Mouse (Mus musculus): ENCODE results near the gene Dgcr2. TPM values are rescaled to one million over a fixed set of nuclear protein-coding genes. Genes with fewer than 3 reads are reported as not detected.

Dgcr2 gene
- polyA plus RNA-seq, 1 experiment from 2014 or later = 21.3 TPM

GRCm38 (mm10) chr16:17871248-17871647 is 27.1 kb downstream of the Dgcr2 start:
- Histone ChIP-seq H3K27ac (ENCODE audit: low read length) (no peak overlapping the region), H3K4me2 (ENCODE audit: low read depth, low read length) (peak overlapping the region; percentile 32), H3K36me3 (ENCODE audit: control insufficient read depth, insufficient read depth) (peaks cover 6% of the 10 kb centered on the region), H3K4me3 (ENCODE audit: low read depth, low read length) (no peak overlapping the region), H3K27me3 (ENCODE audit: control insufficient read depth, insufficient read depth, low read depth, low read length) (no peaks in the 10 kb centered on the region), H3K4me1 (ENCODE audit: control insufficient read depth, low read depth, low read length) (peaks cover 30% of the 10 kb centered on the region), H3K9ac (ENCODE audit: low read depth, low read length) (no peak overlapping the region), H3K9me3 (replicated peaks; ENCODE audit: control insufficient read depth, low read length) (no peaks in the 10 kb centered on the region)
- 32% methylated on average over 5 of the region's 5 CpGs for WGBS (ENCODE audit: insufficient replicate concordance)
- peak; percentile 77 for ATAC-seq (ENCODE audit: low read depth)

DNA sequence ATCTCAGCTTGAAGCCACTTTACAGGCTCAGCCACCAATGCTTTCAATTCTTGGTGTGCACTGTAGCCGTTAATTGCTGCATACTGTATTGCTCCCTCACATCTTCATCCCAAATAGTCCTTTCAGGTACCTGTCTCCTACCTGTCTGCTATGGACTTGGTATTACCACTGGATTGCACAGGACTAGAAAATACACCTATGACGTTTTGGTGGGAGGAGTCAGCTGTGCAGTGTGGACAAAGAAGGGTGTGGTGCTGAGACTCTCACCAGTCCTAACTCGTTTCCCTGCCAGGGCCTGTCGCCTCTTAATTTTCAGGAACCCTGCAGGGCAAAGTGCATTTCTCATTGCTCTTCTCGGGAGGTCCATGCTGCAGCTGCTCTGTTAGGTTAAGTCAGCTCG is 32.6 kb downstream of the Dgcr2 start:
- peaks cover 1% of the 10 kb centered on the region for H3K4me1 ChIP-seq (ENCODE audit: control insufficient read depth, low read depth, low read length)
- 49% methylated on average over 6 of the region's 6 CpGs for WGBS (ENCODE audit: insufficient replicate concordance)
- no peak for ATAC-seq (ENCODE audit: low read depth)
- H3K4me3 ChIP-seq (ENCODE audit: low read depth, low read length) = no peak overlapping the region
- no peaks in the 10 kb centered on the region for H3K27me3 ChIP-seq (ENCODE audit: control insufficient read depth, insufficient read depth, low read depth, low read length)
- H3K9ac ChIP-seq (ENCODE audit: low read depth, low read length) = no peak overlapping the region
- H3K27ac ChIP-seq (ENCODE audit: low read length) = no peak overlapping the region
- H3K4me2 ChIP-seq (ENCODE audit: low read depth, low read length) = no peak overlapping the region
- no peaks in the 10 kb centered on the region for H3K36me3 ChIP-seq (ENCODE audit: control insufficient read depth, insufficient read depth)
- H3K9me3 ChIP-seq (replicated peaks; ENCODE audit: control insufficient read depth, low read length) = no peaks in the 10 kb centered on the region

GRCm38 (mm10) chr16:17865293-17865692 is 33.1 kb downstream of the Dgcr2 start:
- ATAC-seq (ENCODE audit: low read depth) = no peak
- 43% methylated on average over 2 of the region's 2 CpGs for WGBS (ENCODE audit: insufficient replicate concordance)
- H3K4me2 ChIP-seq (ENCODE audit: low read depth, low read length) = no peak overlapping the region
- no peaks in the 10 kb centered on the region for H3K36me3 ChIP-seq (ENCODE audit: control insufficient read depth, insufficient read depth)
- no peak overlapping the region for H3K9ac ChIP-seq (ENCODE audit: low read depth, low read length)
- no peak overlapping the region for H3K27ac ChIP-seq (ENCODE audit: low read length)
- no peaks in the 10 kb centered on the region for H3K9me3 ChIP-seq (replicated peaks; ENCODE audit: control insufficient read depth, low read length)
- H3K4me3 ChIP-seq (ENCODE audit: low read depth, low read length) = no peak overlapping the region
- H3K27me3 ChIP-seq (ENCODE audit: control insufficient read depth, insufficient read depth, low read depth, low read length) = no peaks in the 10 kb centered on the region
- no peaks in the 10 kb centered on the region for H3K4me1 ChIP-seq (ENCODE audit: control insufficient read depth, low read depth, low read length)

GRCm38 (mm10) chr16:17858592-17858991 is 39.8 kb downstream of the Dgcr2 start:
- no peak overlapping the region for H3K4me2 ChIP-seq (ENCODE audit: low read depth, low read length)
- no peaks in the 10 kb centered on the region for H3K27me3 ChIP-seq (ENCODE audit: control insufficient read depth, insufficient read depth, low read depth, low read length)
- peaks cover 34% of the 10 kb centered on the region for H3K36me3 ChIP-seq (ENCODE audit: control insufficient read depth, insufficient read depth)
- ATAC-seq (ENCODE audit: low read depth) = no peak
- no peaks in the 10 kb centered on the region for H3K4me1 ChIP-seq (ENCODE audit: control insufficient read depth, low read depth, low read length)
- no peak overlapping the region for H3K4me3 ChIP-seq (ENCODE audit: low read depth, low read length)
- H3K9ac ChIP-seq (ENCODE audit: low read depth, low read length) = no peak overlapping the region
- no peak overlapping the region for H3K27ac ChIP-seq (ENCODE audit: low read length)
- H3K9me3 ChIP-seq (replicated peaks; ENCODE audit: control insufficient read depth, low read length) = no peaks in the 10 kb centered on the region

- Histone ChIP-seq H3K4me2 (ENCODE audit: low read depth, low read length) (no peak overlapping the region), H3K36me3 (ENCODE audit: control insufficient read depth, insufficient read depth) (peaks cover 34% of the 10 kb centered on the region), H3K27me3 (ENCODE audit: control insufficient read depth, insufficient read depth, low read depth, low read length) (no peaks in the 10 kb centered on the region), H3K9ac (ENCODE audit: low read depth, low read length) (no peak overlapping the region), H3K9me3 (replicated peaks; ENCODE audit: control insufficient read depth, low read length) (no peaks in the 10 kb centered on the region), H3K4me1 (ENCODE audit: control insufficient read depth, low read depth, low read length) (no peaks in the 10 kb centered on the region), H3K27ac (ENCODE audit: low read length) (no peak overlapping the region), H3K4me3 (ENCODE audit: low read depth, low read length) (no peak overlapping the region)
- 80% methylated on average over 7 of the region's 7 CpGs for WGBS (ENCODE audit: insufficient replicate concordance)
- no peak for ATAC-seq (ENCODE audit: low read depth)
Observed at GRCm38 (mm10) chr16:17857157-17857556, 41.2 kb downstream of the Dgcr2 start.

GRCm38 (mm10) chr16:17853263-17853662 is 45.1 kb downstream of the Dgcr2 start:
- H3K27ac ChIP-seq (ENCODE audit: low read length) = no peak overlapping the region
- H3K4me2 ChIP-seq (ENCODE audit: low read depth, low read length) = no peak overlapping the region
- no peaks in the 10 kb centered on the region for H3K9me3 ChIP-seq (replicated peaks; ENCODE audit: control insufficient read depth, low read length)
- 79% methylated on average over 2 of the region's 2 CpGs for WGBS (ENCODE audit: insufficient replicate concordance)
- no peaks in the 10 kb centered on the region for H3K4me1 ChIP-seq (ENCODE audit: control insufficient read depth, low read depth, low read length)
- ATAC-seq (ENCODE audit: low read depth) = no peak
- no peaks in the 10 kb centered on the region for H3K27me3 ChIP-seq (ENCODE audit: control insufficient read depth, insufficient read depth, low read depth, low read length)
- H3K4me3 ChIP-seq (ENCODE audit: low read depth, low read length) = no peak overlapping the region
- no peak overlapping the region for H3K9ac ChIP-seq (ENCODE audit: low read depth, low read length)
- peaks cover 49% of the 10 kb centered on the region for H3K36me3 ChIP-seq (ENCODE audit: control insufficient read depth, insufficient read depth)

DNA sequence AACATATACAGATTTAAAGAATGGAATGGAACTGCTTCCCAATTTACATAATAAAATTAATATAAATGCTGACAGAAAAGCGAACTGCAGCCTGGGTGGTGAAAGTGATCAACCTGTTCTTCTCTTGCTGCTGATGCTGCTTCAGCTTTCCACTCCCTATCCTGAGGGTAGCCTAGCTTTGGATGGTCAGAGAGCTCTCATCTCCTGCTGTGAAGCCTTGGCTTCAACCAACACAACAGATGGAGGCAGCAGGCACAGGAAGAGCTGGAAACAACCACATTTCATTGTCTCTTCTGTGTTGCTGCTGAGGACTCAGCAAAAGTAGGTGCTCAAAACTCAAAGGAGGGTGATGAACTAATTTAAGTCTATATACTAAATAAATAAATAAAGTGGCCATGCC is 46.5 kb downstream of the Dgcr2 start:
- no peaks in the 10 kb centered on the region for H3K4me1 ChIP-seq (ENCODE audit: control insufficient read depth, low read depth, low read length)
- H3K9me3 ChIP-seq (replicated peaks; ENCODE audit: control insufficient read depth, low read length) = no peaks in the 10 kb centered on the region
- peaks cover 48% of the 10 kb centered on the region for H3K36me3 ChIP-seq (ENCODE audit: control insufficient read depth, insufficient read depth)
- H3K4me3 ChIP-seq (ENCODE audit: low read depth, low read length) = no peak overlapping the region
- no peaks in the 10 kb centered on the region for H3K27me3 ChIP-seq (ENCODE audit: control insufficient read depth, insufficient read depth, low read depth, low read length)
- no peak overlapping the region for H3K4me2 ChIP-seq (ENCODE audit: low read depth, low read length)
- no peak overlapping the region for H3K9ac ChIP-seq (ENCODE audit: low read depth, low read length)
- ATAC-seq (ENCODE audit: low read depth) = no peak
- no peak overlapping the region for H3K27ac ChIP-seq (ENCODE audit: low read length)
- 88% methylated on average over 1 of the region's 1 CpGs for WGBS (ENCODE audit: insufficient replicate concordance)

- H3K4me1 ChIP-seq (ENCODE audit: control insufficient read depth, low read depth, low read length) = no peaks in the 10 kb centered on the region
- 84% methylated on average over 5 of the region's 5 CpGs for WGBS (ENCODE audit: insufficient replicate concordance)
- ATAC-seq (ENCODE audit: low read depth) = no peak
- H3K4me2 ChIP-seq (ENCODE audit: low read depth, low read length) = no peak overlapping the region
- H3K27me3 ChIP-seq (ENCODE audit: control insufficient read depth, insufficient read depth, low read depth, low read length) = no peaks in the 10 kb centered on the region
- H3K36me3 ChIP-seq (ENCODE audit: control insufficient read depth, insufficient read depth) = peaks cover 46% of the 10 kb centered on the region
- H3K9me3 ChIP-seq (replicated peaks; ENCODE audit: control insufficient read depth, low read length) = no peaks in the 10 kb centered on the region
- H3K9ac ChIP-seq (ENCODE audit: low read depth, low read length) = no peak overlapping the region
- no peak overlapping the region for H3K4me3 ChIP-seq (ENCODE audit: low read depth, low read length)
- H3K27ac ChIP-seq (ENCODE audit: low read length) = no peak overlapping the region
Observed at GRCm38 (mm10) chr16:17851331-17851730, 47.0 kb downstream of the Dgcr2 start.

DNA sequence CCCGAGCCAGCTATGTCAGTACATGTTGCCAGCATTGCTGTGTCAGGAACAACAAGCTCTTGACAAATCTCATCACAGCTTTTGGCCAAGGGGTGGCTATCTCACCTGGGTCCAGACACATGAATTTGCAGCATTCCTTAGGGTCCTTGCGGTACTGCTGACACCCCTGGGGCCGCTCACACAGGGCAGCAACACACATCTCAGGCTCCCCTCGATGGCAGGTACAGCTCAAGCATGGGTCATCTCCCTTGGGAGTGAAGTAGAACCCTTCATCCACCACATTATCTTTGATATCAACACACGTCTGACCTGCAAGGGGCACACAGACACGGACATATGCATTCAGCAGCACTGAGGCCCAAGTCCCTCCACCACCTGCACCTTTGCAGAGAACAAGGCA is 48.9 kb downstream of the Dgcr2 start:
- no peak overlapping the region for H3K9ac ChIP-seq (ENCODE audit: low read depth, low read length)
- H3K4me3 ChIP-seq (ENCODE audit: low read depth, low read length) = no peak overlapping the region
- 80% methylated on average over 6 of the region's 6 CpGs for WGBS (ENCODE audit: insufficient replicate concordance)
- H3K9me3 ChIP-seq (replicated peaks; ENCODE audit: control insufficient read depth, low read length) = no peaks in the 10 kb centered on the region
- H3K27me3 ChIP-seq (ENCODE audit: control insufficient read depth, insufficient read depth, low read depth, low read length) = no peaks in the 10 kb centered on the region
- H3K4me2 ChIP-seq (ENCODE audit: low read depth, low read length) = no peak overlapping the region
- H3K27ac ChIP-seq (ENCODE audit: low read length) = no peak overlapping the region
- H3K36me3 ChIP-seq (ENCODE audit: control insufficient read depth, insufficient read depth) = peaks cover 50% of the 10 kb centered on the region
- no peak for ATAC-seq (ENCODE audit: low read depth)
- no peaks in the 10 kb centered on the region for H3K4me1 ChIP-seq (ENCODE audit: control insufficient read depth, low read depth, low read length)

GRCm38 (mm10) chr16:17848928-17849327 is 49.4 kb downstream of the Dgcr2 start:
- Histone ChIP-seq H3K4me3 (ENCODE audit: low read depth, low read length) (no peak overlapping the region), H3K4me2 (ENCODE audit: low read depth, low read length) (no peak overlapping the region), H3K36me3 (ENCODE audit: control insufficient read depth, insufficient read depth) (peaks cover 49% of the 10 kb centered on the region), H3K27ac (ENCODE audit: low read length) (no peak overlapping the region), H3K9me3 (replicated peaks; ENCODE audit: control insufficient read depth, low read length) (no peaks in the 10 kb centered on the region), H3K9ac (ENCODE audit: low read depth, low read length) (no peak overlapping the region), H3K27me3 (ENCODE audit: control insufficient read depth, insufficient read depth, low read depth, low read length) (no peaks in the 10 kb centered on the region), H3K4me1 (ENCODE audit: control insufficient read depth, low read depth, low read length) (no peaks in the 10 kb centered on the region)
- WGBS (ENCODE audit: insufficient replicate concordance) = 13% methylated on average over 1 of the region's 1 CpGs
- ATAC-seq (ENCODE audit: low read depth) = no peak
